Mouse (Mus musculus): ENCODE results near the gene Mdga2. TPM values are rescaled to one million over a fixed set of nuclear protein-coding genes. Genes with fewer than 3 reads are reported as not detected.

Mdga2 gene
- 0.52 TPM for polyA plus RNA-seq (2014; fragmentation: Illumina TruSeq; extraction: RNeasy Lipid Tissue Mini Kit (QIAGEN cat#74804); ENCODE audit: low replicate concordance)

DNA sequence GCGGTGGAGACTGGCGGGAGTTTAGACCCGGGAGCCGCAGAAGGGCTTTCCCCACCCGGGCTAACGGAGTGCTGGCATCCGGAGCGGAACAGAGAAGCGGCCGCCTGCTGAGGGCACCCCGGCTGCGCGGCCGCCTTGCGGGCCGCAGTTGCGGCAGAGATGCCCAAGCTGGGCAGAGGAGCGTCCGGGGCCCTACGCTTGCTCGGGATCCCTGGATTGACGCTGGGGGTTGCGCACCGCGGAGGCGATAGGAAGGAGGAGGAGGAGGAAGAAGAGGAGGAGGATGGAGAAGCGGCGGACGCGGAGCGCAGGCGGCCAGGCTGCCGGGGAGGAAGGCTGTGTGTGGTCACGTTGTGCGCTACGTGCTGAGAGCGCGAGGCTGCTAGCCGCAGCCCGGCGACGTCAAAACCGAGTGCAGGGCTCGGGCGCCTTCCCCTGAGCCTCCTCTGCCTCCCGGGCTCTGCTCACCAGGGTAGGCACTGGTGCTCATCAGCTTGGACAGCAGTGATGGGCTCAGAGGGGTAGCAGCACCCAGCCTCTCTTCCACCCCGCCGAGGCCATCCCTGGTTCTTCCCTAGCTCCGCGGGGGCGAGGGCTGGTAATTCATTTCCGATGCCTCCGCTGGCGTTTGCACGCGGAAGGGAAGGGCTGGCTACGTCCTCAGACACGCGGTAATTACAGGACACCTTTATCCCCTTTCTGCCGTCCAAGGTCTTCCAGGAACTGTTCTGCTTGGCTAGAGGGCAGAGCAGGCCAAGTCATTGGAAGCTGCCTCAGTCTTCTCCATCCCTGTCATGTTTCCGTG lies at the start of gene Mdga2:
Mdga2 (minus strand) TSS at position 329 of the 805 bp plus-strand sequence.

All from small intestine, adult 10 weeks (tissue).